Comparison of ENCODE assay signal across 18 mouse cellular contexts in genomic region chr9:78085722-78086287, GRCm38 (mm10). TPM values are rescaled to one million over a fixed set of nuclear protein-coding genes. Genes with fewer than 3 reads are reported as not detected.
"Had no signal": no experiment of that assay in that cellular context is flagged by ENCODE, and none has a peak within 500 bp of the region (broad histone marks: within the 10 kb centered on the region; RNA-seq: fewer than 3 reads in every experiment).

No protein-coding gene starts in this region.

- H3K9me3 ChIP-seq: limb, embryonic 12.5 days; liver, embryonic 13.5 days; megakaryocyte, embryonic 14.5 days; stomach, embryonic 15.5 days had no signal

- H3K4me1 ChIP-seq: limb, embryonic 12.5 days; liver, embryonic 13.5 days; stomach, embryonic 15.5 days had no signal

- H3K4me2 ChIP-seq: limb, embryonic 12.5 days; liver, embryonic 13.5 days; midbrain, embryonic 11.5 days; stomach, embryonic 15.5 days had no signal

- H3K4me3 ChIP-seq: limb, embryonic 12.5 days; liver, embryonic 13.5 days; megakaryocyte, embryonic 14.5 days; stomach, embryonic 15.5 days had no signal

- H3K27me3 ChIP-seq: limb, embryonic 12.5 days; liver, embryonic 13.5 days; megakaryocyte, embryonic 14.5 days; stomach, embryonic 15.5 days had no signal

- ATAC-seq: liver, postnatal 0 days; midbrain, embryonic 16.5 days had no signal

- H3K27ac ChIP-seq: kidney, postnatal 0 days; limb, embryonic 12.5 days; liver, embryonic 13.5 days; stomach, embryonic 15.5 days had no signal

- DNase-seq: kidney, adult 11 months; kidney, adult 9 months; layer of hippocampus, adult 9-11 months; liver; liver, embryonic 13.5 days; liver, postnatal 0 days; thymus, postnatal 4 days had no signal

- H3K9ac ChIP-seq: limb, embryonic 12.5 days; liver, embryonic 13.5 days; liver, postnatal 0 days; stomach, embryonic 15.5 days had no signal

RNA-seq across cellular contexts. Expression of gene Gcm1, which starts 34.1 kb away (rescaled TPM):
- total RNA-seq: layer of hippocampus, adult 18-20 months; left cerebral cortex, postnatal 36 days had no signal
- polyA plus RNA-seq: limb, embryonic 12.5 days; liver, embryonic 13.5 days; liver, postnatal 0 days; midbrain, embryonic 16.5 days; neural tube, embryonic 14.5 days; spleen, adult 2 months; stomach, embryonic 15.5 days; testis, adult 2 months had no signal
